Mouse (Mus musculus) adrenal gland, adult (tissue): ENCODE data around the gene Ppp2r1b.

Experiments used
- DNase-seq, 2 experiments: peaks; one replicate each; pipeline ENCODE4 v3.0.0; 2022 to 2023; ENCODE audit warnings: low spot score in 1 of 2; ENCODE audit not compliant: inconsistent age in 2 of 2

The Ppp2r1b gene

GRCm38 (mm10) chr9:50904196-50904847 is 59.2 kb downstream of the Ppp2r1b start:
- DNase-seq: no peak

GRCm38 (mm10) chr9:50905321-50905720 is 60.2 kb downstream of the Ppp2r1b start:
- DNase-seq: no peak

- DNase-seq: no peak
Observed at GRCm38 (mm10) chr9:50911861-50912515, 66.9 kb downstream of the Ppp2r1b start.

- no peak for DNase-seq
Observed at GRCm38 (mm10) chr9:50918131-50918530, 73.0 kb downstream of the Ppp2r1b start.

- no peak for DNase-seq
Observed at GRCm38 (mm10) chr9:50919554-50919953, 74.5 kb downstream of the Ppp2r1b start.

GRCm38 (mm10) chr9:50920933-50921895 is 76.1 kb downstream of the Ppp2r1b start:
- DNase-seq: no peak

- no peak for DNase-seq
Observed at GRCm38 (mm10) chr9:50922363-50923153, 77.5 kb downstream of the Ppp2r1b start.

GRCm38 (mm10) chr9:50924454-50924853 is 79.4 kb downstream of the Ppp2r1b start:
- DNase-seq: no peak

- no peak for DNase-seq
Observed at GRCm38 (mm10) chr9:50925801-50926200, 80.7 kb downstream of the Ppp2r1b start.

- no peak for DNase-seq
Observed at GRCm38 (mm10) chr9:50929986-50930385, 84.9 kb downstream of the Ppp2r1b start.

- DNase-seq: peak in 1 of 2 experiments; percentile 15
Observed at GRCm38 (mm10) chr9:50941804-50942401, 96.8 kb downstream of the Ppp2r1b start.

GRCm38 (mm10) chr9:50942711-50943110 is 97.6 kb downstream of the Ppp2r1b start:
- no peak for DNase-seq
